Mouse (Mus musculus) layer of hippocampus, adult 6 months (tissue): ENCODE data around the gene Krtap4-9. TPM values are rescaled to one million over a fixed set of nuclear protein-coding genes. Genes with fewer than 3 reads are reported as not detected.

Experiments used
- long read RNA-seq, 2 experiments: library from polyadenylated mRNA; unstranded; transcript quantifications; one replicate each; pipeline ENCODE4 v2.0.0; 2019 to 2020
- polyA plus RNA-seq: library from polyadenylated mRNA; unstranded; fragments of <200 nt; fragmentation: Nextera tagmentation; gene quantifications from 2 replicates; pipeline ENCODE4 v1.2.3, GENCODE M21; 2021

The Krtap4-9 gene
- polyA plus RNA-seq = not detected in 2 replicates
- long read RNA-seq, experiment 1 = 0 reads
- long read RNA-seq, experiment 2 = 0 reads

DNA sequence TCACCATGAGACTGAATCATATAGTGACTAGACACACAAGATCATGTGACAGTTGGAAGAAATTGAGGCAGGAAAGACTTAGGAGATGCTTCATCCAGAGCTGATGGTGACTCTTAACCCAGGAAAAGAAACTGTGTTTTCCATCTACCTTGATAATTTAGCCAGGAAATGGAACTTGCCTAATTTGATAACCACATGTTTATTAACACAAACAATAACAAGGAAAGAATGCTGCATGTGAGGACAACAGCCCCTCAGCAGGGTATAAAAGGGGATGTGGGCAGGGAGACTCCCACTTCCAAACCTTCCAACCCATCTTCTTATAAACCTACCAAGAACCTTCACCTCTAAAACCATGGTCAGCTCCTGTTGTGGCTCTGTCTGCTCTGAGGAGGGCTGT is at the start of gene Krtap4-9:
Krtap4-9 (plus strand) TSS at position 301 of the 400 bp plus-strand sequence.

DNA sequence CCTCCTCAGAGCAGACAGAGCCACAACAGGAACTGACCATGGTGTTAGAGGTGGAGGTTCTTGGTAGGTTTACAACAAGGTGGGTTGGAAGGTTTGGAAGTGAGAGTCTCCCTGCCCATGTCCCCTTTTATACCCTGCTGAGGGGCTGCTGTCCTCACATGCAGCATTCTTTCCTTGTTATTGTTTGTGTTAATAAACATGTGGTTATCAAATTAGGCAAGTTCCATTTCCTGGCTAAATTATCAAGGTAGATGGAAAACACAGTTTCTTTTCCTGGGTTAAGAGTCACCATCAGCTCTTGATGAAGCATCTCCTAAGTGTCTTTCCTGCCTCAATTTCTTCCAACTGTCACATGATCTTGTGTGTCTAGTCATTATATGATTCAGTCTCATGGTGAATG is 12.2 kb upstream of the Krtap4-9 start, which contains the start of gene Gm11595:
Gm11595 (minus strand) TSS at position 101 of the 400 bp plus-strand sequence.

DNA sequence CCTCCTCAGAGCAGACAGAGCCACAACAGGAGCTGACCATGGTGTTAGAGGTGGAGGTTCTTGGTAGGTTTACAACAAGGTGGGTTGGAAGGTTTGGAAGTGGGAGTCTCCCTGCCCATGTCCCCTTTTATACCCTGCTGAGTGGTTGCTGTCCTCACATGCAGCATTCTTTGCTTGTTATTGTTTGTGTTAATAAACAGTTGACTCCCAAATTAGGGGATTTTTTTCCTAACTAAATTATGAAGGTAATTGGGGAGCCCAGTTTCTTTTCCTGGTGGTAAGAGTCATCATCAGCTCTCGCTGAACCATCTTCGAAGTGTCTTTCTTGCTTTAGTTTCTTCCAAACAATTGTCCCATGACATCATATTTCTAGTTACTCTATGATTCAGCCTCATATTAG is 4.4 kb upstream of the Krtap4-9 start, which contains the start of gene Krtap4-8:
Krtap4-8 (minus strand) TSS at position 101 of the 400 bp plus-strand sequence.

DNA sequence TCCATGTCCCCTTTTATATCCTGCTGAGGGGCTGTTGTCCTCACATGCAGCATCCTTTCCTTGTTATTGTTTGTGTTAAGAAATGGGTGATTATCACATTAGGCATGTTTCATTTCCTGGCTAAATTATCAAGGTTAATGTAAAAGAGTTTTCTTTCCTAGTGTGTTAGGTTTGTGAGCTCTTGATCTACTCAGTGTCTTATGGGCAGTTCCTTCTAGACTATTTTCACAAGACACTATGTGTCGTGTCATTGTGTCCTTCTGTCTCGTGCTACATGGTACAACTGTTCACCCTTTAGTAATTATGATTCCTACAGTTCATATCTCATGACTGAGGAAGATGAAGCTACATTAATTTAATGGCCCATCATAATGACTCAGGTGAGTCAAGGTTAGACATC is 8.4 kb downstream of the Krtap4-9 start, which contains the start of gene Gm11596:
Gm11596 (minus strand) TSS at position 101 of the 400 bp plus-strand sequence.

DNA sequence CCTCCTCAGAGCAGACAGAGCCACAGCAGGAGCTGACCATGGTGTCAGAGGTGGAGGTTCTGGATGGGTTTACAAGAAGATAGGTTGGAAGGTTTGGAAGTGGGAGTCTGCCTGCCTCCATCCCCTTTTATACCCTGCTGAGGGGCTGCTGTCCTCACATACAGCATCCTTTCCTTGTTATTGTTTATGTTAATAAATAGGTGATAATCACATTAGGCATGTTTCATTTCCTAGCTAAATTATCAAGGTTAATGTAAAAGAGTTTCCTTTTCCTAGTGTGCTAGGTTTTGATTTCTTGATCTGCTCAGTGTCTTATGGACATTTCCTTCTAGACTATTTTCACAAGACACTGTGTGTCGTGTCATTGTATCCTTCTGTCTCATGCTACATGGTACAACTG is 13.8 kb downstream of the Krtap4-9 start, which contains the start of gene Gm11569:
Gm11569 (minus strand) TSS at position 101 of the 400 bp plus-strand sequence.

DNA sequence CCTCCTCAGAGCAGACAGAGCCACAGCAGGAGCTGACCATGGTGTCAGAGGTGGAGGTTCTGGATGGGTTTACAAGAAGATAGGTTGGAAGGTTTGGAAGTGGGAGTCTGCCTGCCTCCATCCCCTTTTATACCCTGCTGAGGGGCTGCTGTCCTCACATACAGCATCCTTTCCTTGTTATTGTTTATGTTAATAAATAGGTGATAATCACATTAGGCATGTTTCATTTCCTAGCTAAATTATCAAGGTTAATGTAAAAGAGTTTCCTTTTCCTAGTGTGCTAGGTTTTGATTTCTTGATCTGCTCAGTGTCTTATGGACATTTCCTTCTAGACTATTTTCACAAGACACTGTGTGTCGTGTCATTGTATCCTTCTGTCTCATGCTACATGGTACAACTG is 19.3 kb downstream of the Krtap4-9 start, which contains the start of gene Gm11554:
Gm11554 (minus strand) TSS at position 101 of the 400 bp plus-strand sequence.

DNA sequence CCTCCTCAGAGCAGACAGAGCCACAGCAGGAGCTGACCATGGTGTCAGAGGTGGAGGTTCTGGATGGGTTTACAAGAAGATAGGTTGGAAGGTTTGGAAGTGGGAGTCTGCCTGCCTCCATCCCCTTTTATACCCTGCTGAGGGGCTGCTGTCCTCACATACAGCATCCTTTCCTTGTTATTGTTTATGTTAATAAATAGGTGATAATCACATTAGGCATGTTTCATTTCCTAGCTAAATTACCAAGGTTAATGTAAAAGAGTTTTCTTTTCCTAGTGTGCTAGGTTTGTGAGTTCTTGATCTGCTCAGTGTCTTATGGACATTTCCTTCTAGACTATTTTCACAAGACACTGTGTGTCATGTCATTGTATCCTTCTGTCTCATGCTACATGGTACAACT is 24.8 kb downstream of the Krtap4-9 start, which contains the start of gene Krtap4-13:
Krtap4-13 (minus strand) TSS at position 101 of the 400 bp plus-strand sequence.

DNA sequence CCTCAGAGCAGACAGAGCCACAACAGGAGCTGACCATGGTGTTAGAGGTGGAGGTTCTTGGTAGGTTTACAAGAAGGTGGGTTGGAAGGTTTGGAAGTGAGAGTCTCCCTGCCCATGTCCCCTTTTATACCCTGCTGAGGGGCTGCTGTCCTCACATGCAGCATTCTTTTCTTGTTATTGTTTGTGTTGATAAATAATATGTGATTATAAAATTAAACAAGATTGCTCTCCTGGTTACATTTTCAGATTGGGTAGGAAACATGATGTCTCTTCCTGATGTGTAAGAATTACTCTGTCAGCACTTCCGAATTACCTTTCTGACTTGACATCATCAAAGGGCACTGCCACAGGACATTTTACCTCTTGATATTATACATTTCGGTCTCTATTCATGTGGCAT is 30.6 kb downstream of the Krtap4-9 start, which contains the start of gene Gm11564:
Gm11564 (minus strand) TSS at position 101 of the 400 bp plus-strand sequence.

Other genes with a start within 250 kb of the Krtap4-9 start
- not detected in 2 replicates for gene Krt40, start 242.0 kb upstream of the Krtap4-9 start, polyA plus RNA-seq
- gene Krtap3-3, start 234.3 kb upstream of the Krtap4-9 start, polyA plus RNA-seq = not detected in 2 replicates
- not detected in 2 replicates for gene Krtap3-2, start 228.3 kb upstream of the Krtap4-9 start, polyA plus RNA-seq
- gene Gm11939, start 225.7 kb upstream of the Krtap4-9 start, polyA plus RNA-seq = not detected in 2 replicates
- not detected in 2 replicates for gene Krtap3-1, start 218.6 kb upstream of the Krtap4-9 start, polyA plus RNA-seq
- gene Krtap1-5, start 204.2 kb upstream of the Krtap4-9 start, polyA plus RNA-seq = not detected in 2 replicates
- gene Krtap1-4, start 201.5 kb upstream of the Krtap4-9 start, polyA plus RNA-seq = not detected in 2 replicates
- gene Krtap1-3, start 193.9 kb upstream of the Krtap4-9 start, polyA plus RNA-seq = not detected in 2 replicates
- not detected in 2 replicates for gene Krtap9-3, start 187.1 kb upstream of the Krtap4-9 start, polyA plus RNA-seq
- not detected in 2 replicates for gene Gm11938, start 181.9 kb upstream of the Krtap4-9 start, polyA plus RNA-seq
- not detected in 2 replicates for gene Gm11937, start 175.0 kb upstream of the Krtap4-9 start, polyA plus RNA-seq
- not detected in 2 replicates for gene Krtap2-4, start 170.4 kb upstream of the Krtap4-9 start, polyA plus RNA-seq
- gene Gm11562, start 164.8 kb upstream of the Krtap4-9 start, polyA plus RNA-seq = not detected in 2 replicates
- gene Krtap4-1, start 157.0 kb upstream of the Krtap4-9 start, polyA plus RNA-seq = not detected in 2 replicates
- not detected in 2 replicates for gene Krtap4-2, start 150.1 kb upstream of the Krtap4-9 start, polyA plus RNA-seq
- not detected in 2 replicates for gene Krtap4-7, start 141.1 kb upstream of the Krtap4-9 start, polyA plus RNA-seq
- not detected in 2 replicates for gene Gm11555, start 135.0 kb upstream of the Krtap4-9 start, polyA plus RNA-seq
- gene Gm11563, start 126.2 kb upstream of the Krtap4-9 start, polyA plus RNA-seq = not detected in 2 replicates
- not detected in 2 replicates for gene Krtap4-6, start 119.2 kb upstream of the Krtap4-9 start, polyA plus RNA-seq
- not detected in 2 replicates for gene Gm14190, start 94.5 kb upstream of the Krtap4-9 start, polyA plus RNA-seq
- gene Gm14180, start 50.9 kb upstream of the Krtap4-9 start, polyA plus RNA-seq = not detected in 2 replicates
- gene Gm11595, start 12.3 kb upstream of the Krtap4-9 start, polyA plus RNA-seq = not detected in 2 replicates
- gene Krtap4-8, start 4.5 kb upstream of the Krtap4-9 start, polyA plus RNA-seq = not detected in 2 replicates
- gene Gm11596, start 8.3 kb downstream of the Krtap4-9 start, polyA plus RNA-seq = not detected in 2 replicates
- not detected in 2 replicates for gene Gm11569, start 13.7 kb downstream of the Krtap4-9 start, polyA plus RNA-seq
- not detected in 2 replicates for gene Gm11554, start 19.2 kb downstream of the Krtap4-9 start, polyA plus RNA-seq
- gene Krtap4-13, start 24.7 kb downstream of the Krtap4-9 start, polyA plus RNA-seq = not detected in 2 replicates
- gene Gm11564, start 30.5 kb downstream of the Krtap4-9 start, polyA plus RNA-seq = not detected in 2 replicates
- not detected in 2 replicates for gene 2300003K06Rik, start 52.9 kb downstream of the Krtap4-9 start, polyA plus RNA-seq
- not detected in 2 replicates for gene Krtap4-16, start 66.4 kb downstream of the Krtap4-9 start, polyA plus RNA-seq
- gene Gm11568, start 72.7 kb downstream of the Krtap4-9 start, polyA plus RNA-seq = not detected in 2 replicates
- gene Gm11559, start 79.3 kb downstream of the Krtap4-9 start, polyA plus RNA-seq = not detected in 2 replicates
- gene Krtap9-1, start 88.2 kb downstream of the Krtap4-9 start, polyA plus RNA-seq = not detected in 2 replicates
- not detected in 2 replicates for gene Gm11567, start 94.0 kb downstream of the Krtap4-9 start, polyA plus RNA-seq
- gene Krtap31-1, start 122.7 kb downstream of the Krtap4-9 start, polyA plus RNA-seq = not detected in 2 replicates
- gene Gm11565, start 129.6 kb downstream of the Krtap4-9 start, polyA plus RNA-seq = not detected in 2 replicates
- gene Krtap31-2, start 151.1 kb downstream of the Krtap4-9 start, polyA plus RNA-seq = not detected in 2 replicates
- gene Krtap9-5, start 163.3 kb downstream of the Krtap4-9 start, polyA plus RNA-seq = not detected in 2 replicates
- gene Krtap29-1, start 193.9 kb downstream of the Krtap4-9 start, polyA plus RNA-seq = not detected in 2 replicates
- gene Krtap16-1, start 201.4 kb downstream of the Krtap4-9 start, polyA plus RNA-seq = not detected in 2 replicates
- not detected in 2 replicates for gene Krtap17-1, start 208.8 kb downstream of the Krtap4-9 start, polyA plus RNA-seq
- not detected in 2 replicates for gene Krt33a, start 231.0 kb downstream of the Krtap4-9 start, polyA plus RNA-seq
- gene Krt33b, start 244.7 kb downstream of the Krtap4-9 start, polyA plus RNA-seq = not detected in 2 replicates